Mouse (Mus musculus) lung, postnatal 4 days (tissue): ENCODE measurements around the gene Olfr107.

ENCODE experiments used
- DNase-seq, 2 experiments: peaks; one replicate each; pipeline ENCODE4 v3.0.0; 2021

Gene Olfr107

GRCm38 (mm10) chr17:37398926-37399325 is at the start of gene Olfr107:
Olfr107 (plus strand) TSS chr17:37399226.
- DNase-seq = no peak

DNA sequence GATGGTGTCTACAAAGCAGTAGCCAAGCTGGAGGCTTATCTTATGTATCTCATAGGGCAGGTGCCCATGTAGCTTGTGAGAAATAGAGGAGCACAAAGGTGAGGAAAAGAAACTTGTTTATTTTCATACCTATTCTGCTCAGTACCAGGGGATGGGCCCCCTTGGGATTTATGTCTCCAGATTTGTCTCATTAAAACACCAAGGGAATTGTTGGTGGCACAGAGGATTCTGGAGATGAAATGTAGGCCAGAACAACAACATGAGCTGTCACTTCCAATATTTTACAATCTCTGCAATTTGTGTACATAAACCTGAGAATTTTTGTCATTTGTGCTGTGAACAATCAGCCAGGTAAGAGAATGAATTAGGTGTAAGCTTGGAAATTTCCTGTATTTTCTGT is 39.7 kb upstream of the Olfr107 start, which contains the start of gene Olfr104-ps:
TSS of gene Olfr104-ps (plus strand) at position 301 of the 400 bp plus-strand sequence.
- DNase-seq = no peak

GRCm38 (mm10) chr17:37378733-37379132 is 20.3 kb upstream of the Olfr107 start, which contains the start of gene Olfr105-ps:
Olfr105-ps (plus strand) TSS chr17:37379033.
- no peak for DNase-seq

DNA sequence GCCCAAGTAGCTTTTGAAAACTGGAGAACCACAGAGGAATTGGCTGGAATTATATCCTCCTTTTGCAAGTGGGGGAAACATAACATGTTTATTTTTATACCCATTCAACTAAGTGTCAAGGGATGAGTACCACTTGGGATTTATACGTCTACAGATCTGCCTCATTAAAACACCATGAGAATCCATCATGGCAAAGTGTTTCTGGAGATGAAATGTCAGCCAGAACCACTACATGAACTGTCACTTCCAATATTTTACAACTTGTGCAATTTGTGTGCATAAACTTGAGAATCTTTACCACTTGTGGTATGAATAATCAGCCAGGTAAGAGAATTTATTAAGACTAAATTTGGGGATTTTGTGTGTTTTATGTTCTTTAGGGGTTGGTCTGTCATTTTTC is 8.9 kb upstream of the Olfr107 start, which contains the start of gene Olfr106-ps:
TSS of gene Olfr106-ps (plus strand) at position 301 of the 400 bp plus-strand sequence.
- DNase-seq = no peak

DNA sequence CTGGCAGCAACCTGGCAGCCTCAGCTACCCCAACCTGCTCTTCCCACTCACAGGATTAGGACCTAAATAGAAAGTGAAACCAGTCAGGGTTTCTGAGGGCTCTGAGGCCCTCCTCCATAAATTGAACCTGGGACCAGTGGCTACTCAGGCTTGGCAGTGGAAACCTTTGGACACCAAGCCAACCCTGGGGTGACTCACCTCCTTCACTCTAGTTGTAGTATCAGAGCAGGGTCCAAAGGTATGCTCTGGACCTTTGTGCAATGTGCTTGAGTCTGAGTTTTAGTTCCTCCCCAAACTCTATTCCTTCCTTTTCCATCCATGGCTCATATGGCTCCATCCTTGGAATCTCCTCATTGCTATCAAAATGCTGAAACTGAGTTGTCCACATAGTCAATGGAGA is 14.4 kb downstream of the Olfr107 start:
- DNase-seq = no peak

GRCm38 (mm10) chr17:37445180-37445579 is 46.2 kb downstream of the Olfr107 start, which contains the start of gene Olfr108:
Olfr108 (plus strand) TSS chr17:37445480.
- DNase-seq = no peak
